Mouse (Mus musculus): ENCODE results near the gene 1110059E24Rik. TPM values are rescaled to one million over a fixed set of nuclear protein-coding genes. Genes with fewer than 3 reads are reported as not detected.
"Not testable (repeated sequence)": the region's sequence is repeated elsewhere in the genome, so short reads cannot be mapped to it uniquely, and the experiment has no call there.

The 1110059E24Rik gene
- polyA plus RNA-seq, 1 experiment from 2014 or later, result 64.8 TPM

DNA sequence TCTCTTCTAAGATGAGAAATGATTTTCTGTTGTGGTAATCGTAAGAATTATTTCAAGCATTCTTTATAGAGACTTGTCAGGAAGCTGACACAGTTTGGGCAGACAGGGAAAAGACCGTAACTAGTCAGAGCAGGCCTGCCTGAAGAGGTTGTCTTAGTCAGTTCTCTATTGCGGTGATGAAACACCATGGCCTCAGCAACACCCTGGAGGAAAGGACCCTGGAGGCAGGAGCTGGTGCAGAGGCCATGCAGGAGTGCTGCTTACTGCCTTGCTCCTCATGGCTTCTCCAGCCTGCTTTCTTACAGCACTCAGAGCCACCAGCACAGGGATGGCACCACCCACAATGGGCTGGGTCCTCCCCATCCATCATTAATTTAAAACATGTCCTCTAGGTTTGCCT lies 47.5 kb downstream of the 1110059E24Rik start:
- 85% methylated on average over 3 of the region's 3 CpGs for WGBS

DNA sequence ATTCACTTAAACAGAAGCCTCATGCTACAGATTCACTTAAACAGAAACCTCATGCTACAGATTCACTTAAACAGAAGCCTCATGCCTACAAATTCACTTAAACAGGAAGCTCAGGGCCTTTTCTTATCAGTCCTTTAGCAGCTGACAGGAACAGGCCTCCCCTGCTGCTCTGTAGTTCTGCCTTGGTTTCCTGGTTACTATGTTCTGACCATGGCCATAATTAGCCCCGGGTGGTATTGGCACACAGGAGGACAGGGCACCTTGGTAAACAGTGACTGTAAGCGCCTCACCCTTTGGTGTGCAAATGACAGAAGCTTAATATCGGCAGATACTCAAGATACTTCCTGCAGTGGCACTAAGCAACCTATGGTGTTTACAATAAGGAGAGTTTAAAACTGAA lies 48.9 kb downstream of the 1110059E24Rik start:
- no peak overlapping the region for H3K27ac ChIP-seq (ENCODE audit: low read depth)
- H3K9ac ChIP-seq, result no peak overlapping the region
- DNase-seq, result peak; percentile 20
- H3K4me1 ChIP-seq (ENCODE audit: insufficient read depth), result peaks cover 7% of the 10 kb centered on the region
- H3K36me3 ChIP-seq (ENCODE audit: insufficient read depth), result no peaks in the 10 kb centered on the region
- no peaks in the 10 kb centered on the region for H3K9me3 ChIP-seq (ENCODE audit: low read depth, low read length)
- no peak overlapping the region for H3K4me2 ChIP-seq
- no peak for TF ChIP-seq CTCF (IDR thresholded peaks at IDR 0.05; ENCODE audit: low read depth)
- no peak overlapping the region for H3K4me3 ChIP-seq (ENCODE audit: low read depth, low read length)
- no peaks in the 10 kb centered on the region for H3K27me3 ChIP-seq (ENCODE audit: insufficient read depth, low read length)
- WGBS, result 53% methylated on average over 3 of the region's 3 CpGs
- ATAC-seq (ENCODE audit: insufficient read depth), result no peak

More for the DNA sequence above, 47.5 kb downstream of the 1110059E24Rik start:
- Histone ChIP-seq H3K4me2 (no peak overlapping the region), H3K9me3 (ENCODE audit: low read depth, low read length) (no peaks in the 10 kb centered on the region), H3K27ac (ENCODE audit: low read depth) (no peak overlapping the region), H3K27me3 (ENCODE audit: insufficient read depth, low read length) (no peaks in the 10 kb centered on the region), H3K4me3 (ENCODE audit: low read depth, low read length) (no peak overlapping the region), H3K4me1 (ENCODE audit: insufficient read depth) (peaks cover 7% of the 10 kb centered on the region), H3K36me3 (ENCODE audit: insufficient read depth) (no peaks in the 10 kb centered on the region), H3K9ac (no peak overlapping the region; the same call in 1 of the 2 replicates)
- DNase-seq (no peak), ATAC-seq (ENCODE audit: insufficient read depth) (no peak)
- TF ChIP-seq CTCF (IDR thresholded peaks at IDR 0.05; ENCODE audit: low read depth), result no peak

- Histone ChIP-seq H3K27me3 (ENCODE audit: insufficient read depth, low read length) (no peaks in the 10 kb centered on the region), H3K9ac (no peak overlapping the region), H3K36me3 (ENCODE audit: insufficient read depth) (peaks cover 9% of the 10 kb centered on the region; the same call in 1 of the 2 replicates), H3K27ac (ENCODE audit: low read depth) (peak overlapping the region; percentile 18; the same call in 1 of the 2 replicates), H3K9me3 (ENCODE audit: low read depth, low read length) (no peaks in the 10 kb centered on the region), H3K4me3 (ENCODE audit: low read depth, low read length) (no peak overlapping the region), H3K4me2 (no peak overlapping the region), H3K4me1 (ENCODE audit: insufficient read depth) (peaks cover 7% of the 10 kb centered on the region)
- 24% methylated on average over 3 of the region's 3 CpGs for WGBS
- ATAC-seq (ENCODE audit: insufficient read depth), result peak; percentile 36; the same call in 1 of the 2 replicates
- TF ChIP-seq CTCF (IDR thresholded peaks at IDR 0.05; ENCODE audit: low read depth), result no peak
- no peak for DNase-seq
Measured at GRCm38 (mm10) chr19:21601541-21602101, 51.2 kb downstream of the 1110059E24Rik start.

DNA sequence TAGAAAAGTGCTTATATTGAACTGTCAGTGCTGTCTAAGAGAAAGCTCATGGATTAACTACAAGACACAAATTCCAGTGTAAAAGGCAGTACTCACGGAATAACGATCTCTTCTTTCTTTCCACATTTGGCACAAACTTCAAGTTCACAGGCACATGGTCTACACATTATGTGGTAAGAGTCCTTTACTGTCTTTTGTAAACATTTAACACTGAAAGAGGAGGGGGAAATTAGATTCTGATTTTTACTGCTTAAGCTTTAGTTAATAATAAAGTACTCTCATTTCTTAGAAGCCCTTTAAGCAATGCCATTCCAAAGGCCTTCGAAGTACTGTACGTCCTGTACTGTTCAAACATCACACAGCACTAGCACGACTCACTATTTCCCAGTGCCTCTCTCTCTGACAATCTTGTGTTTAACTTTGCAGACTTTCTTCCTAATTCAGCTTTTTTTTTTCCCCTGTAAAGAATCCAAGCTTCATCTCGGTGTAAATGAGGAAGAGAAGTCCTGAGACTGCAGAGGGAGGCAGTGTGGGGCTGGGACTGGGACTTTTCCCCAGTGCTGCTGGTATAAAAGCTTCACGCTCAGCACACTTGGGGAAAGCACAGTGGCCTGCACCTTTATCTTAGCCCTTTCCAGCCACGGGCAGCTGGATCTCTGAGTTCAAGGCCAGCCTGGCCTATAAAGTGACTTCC lies 54.0 kb downstream of the 1110059E24Rik start:
- ATAC-seq (ENCODE audit: insufficient read depth) (peak; percentile 69; the same call in 1 of the 2 replicates), DNase-seq (peak; percentile 59)
- no peak overlapping the region for H3K4me3 ChIP-seq (ENCODE audit: low read depth, low read length)
- peaks cover 11% of the 10 kb centered on the region; the same call in 1 of the 2 replicates for H3K36me3 ChIP-seq (ENCODE audit: insufficient read depth)
- H3K27ac ChIP-seq (ENCODE audit: low read depth), result peak overlapping the region; percentile 86
- WGBS, result 36% methylated on average over 8 of the region's 8 CpGs
- peak overlapping the region; percentile 26 for H3K4me2 ChIP-seq
- H3K9me3 ChIP-seq (ENCODE audit: low read depth, low read length), result no peaks in the 10 kb centered on the region
- no peak overlapping the region for H3K9ac ChIP-seq
- TF ChIP-seq CTCF (IDR thresholded peaks at IDR 0.05; ENCODE audit: low read depth), result no peak
- H3K27me3 ChIP-seq (ENCODE audit: insufficient read depth, low read length), result no peaks in the 10 kb centered on the region
- H3K4me1 ChIP-seq (ENCODE audit: insufficient read depth), result peaks cover 7% of the 10 kb centered on the region

- Histone ChIP-seq H3K9ac (no peak overlapping the region), H3K27me3 (ENCODE audit: insufficient read depth, low read length) (no peaks in the 10 kb centered on the region), H3K27ac (ENCODE audit: low read depth) (no peak overlapping the region), H3K9me3 (ENCODE audit: low read depth, low read length) (no peaks in the 10 kb centered on the region), H3K36me3 (ENCODE audit: insufficient read depth) (peaks cover 11% of the 10 kb centered on the region; the same call in 1 of the 2 replicates), H3K4me2 (no peak overlapping the region), H3K4me1 (ENCODE audit: insufficient read depth) (no peaks in the 10 kb centered on the region), H3K4me3 (ENCODE audit: low read depth, low read length) (no peak overlapping the region)
- 96% methylated on average over 1 of the region's 1 CpGs for WGBS
- DNase-seq (no peak), ATAC-seq (ENCODE audit: insufficient read depth) (no peak)
- TF ChIP-seq CTCF (IDR thresholded peaks at IDR 0.05; ENCODE audit: low read depth), result no peak
Measured at GRCm38 (mm10) chr19:21594676-21595075, 58.1 kb downstream of the 1110059E24Rik start.

GRCm38 (mm10) chr19:21592216-21592615 lies 60.6 kb downstream of the 1110059E24Rik start:
- not testable (repeated sequence) for H3K27me3 ChIP-seq (ENCODE audit: insufficient read depth, low read length); ATAC-seq (ENCODE audit: insufficient read depth); H3K27ac ChIP-seq (ENCODE audit: low read depth); H3K4me3 ChIP-seq (ENCODE audit: low read depth, low read length); H3K9me3 ChIP-seq (ENCODE audit: low read depth, low read length); H3K4me2 ChIP-seq; DNase-seq; H3K4me1 ChIP-seq (ENCODE audit: insufficient read depth); H3K36me3 ChIP-seq (ENCODE audit: insufficient read depth); H3K9ac ChIP-seq
- WGBS, result 90% methylated on average over 5 of the region's 5 CpGs

DNA sequence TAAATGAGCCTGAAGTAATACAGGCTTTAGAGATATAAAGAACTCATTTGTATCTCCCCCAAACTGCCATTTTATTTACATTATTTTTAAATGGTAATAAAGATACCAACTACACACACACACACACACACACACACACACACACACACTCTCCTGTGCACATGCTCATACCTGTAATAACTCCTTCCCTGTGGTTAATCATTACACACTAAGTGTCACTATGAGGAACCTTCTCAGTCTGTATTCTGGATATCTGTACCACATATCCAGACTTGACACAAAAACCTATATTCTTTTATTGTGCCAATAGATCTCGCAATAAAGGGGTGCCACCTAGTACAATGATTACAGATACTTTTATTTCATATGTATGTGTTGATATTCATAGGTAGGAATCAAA lies 62.9 kb downstream of the 1110059E24Rik start:
- Histone ChIP-seq H3K36me3 (ENCODE audit: insufficient read depth) (no peaks in the 10 kb centered on the region), H3K27me3 (ENCODE audit: insufficient read depth, low read length) (no peaks in the 10 kb centered on the region), H3K9me3 (ENCODE audit: low read depth, low read length) (no peaks in the 10 kb centered on the region), H3K4me1 (ENCODE audit: insufficient read depth) (no peaks in the 10 kb centered on the region), H3K4me3 (ENCODE audit: low read depth, low read length) (no peak overlapping the region), H3K9ac (no peak overlapping the region), H3K27ac (ENCODE audit: low read depth) (no peak overlapping the region), H3K4me2 (no peak overlapping the region)
- no peak for ATAC-seq (ENCODE audit: insufficient read depth)
- TF ChIP-seq CTCF (IDR thresholded peaks at IDR 0.05; ENCODE audit: low read depth), result no peak
- 92% methylated on average over 1 of the region's 1 CpGs for WGBS
- no peak for DNase-seq

All from lung, embryonic 14.5 days (tissue).